Comparison of ENCODE assay signal across 24 mouse cellular contexts in genomic region chr13:6741916-6742315, GRCm38 (mm10).
A peak's percentile ranks its signal among the peaks of the same experiment; 100 is the strongest.
DNase-seq lines count a peak whose midpoint lies in the region; ATAC-seq and TF ChIP-seq lines count a peak whose summit lies in the region.
"Had no signal": no experiment of that assay in that cellular context is flagged by ENCODE, and none has a peak within 500 bp of the region (broad histone marks: within the 10 kb centered on the region; RNA-seq: fewer than 3 reads in every experiment).

No protein-coding gene starts in this region.

- no peak overlapping the region for H3K27ac ChIP-seq in layer of hippocampus, adult 2 months
- H3K27ac ChIP-seq in midbrain, embryonic 13.5 days, result no peak overlapping the region
- no peak overlapping the region for H3K27ac ChIP-seq in midbrain, embryonic 16.5 days (ENCODE audit: low read length)
- no peak overlapping the region for H3K27ac ChIP-seq in forebrain, postnatal 0 days (ENCODE audit: low read depth, low read length)
- H3K27ac ChIP-seq: embryonic facial prominence, embryonic 12.5 days; embryonic facial prominence, embryonic 15.5 days; heart, embryonic 15.5 days had no signal

- 73% methylated on average over 4 of the region's 4 CpGs for WGBS in midbrain, embryonic 13.5 days
- 79% methylated on average over 4 of the region's 4 CpGs for WGBS in midbrain, embryonic 16.5 days
- WGBS in forebrain, postnatal 0 days, result 78% methylated on average over 4 of the region's 4 CpGs

- no peaks in the 10 kb centered on the region for H3K9me3 ChIP-seq in midbrain, embryonic 13.5 days
- H3K9me3 ChIP-seq in midbrain, embryonic 16.5 days (replicated peaks; ENCODE audit: control insufficient read depth, low read length, poor library complexity, severe bottlenecking), result no peaks in the 10 kb centered on the region
- no peaks in the 10 kb centered on the region for H3K9me3 ChIP-seq in forebrain, postnatal 0 days (ENCODE audit: low read length)
- H3K9me3 ChIP-seq: embryonic facial prominence, embryonic 12.5 days; embryonic facial prominence, embryonic 15.5 days; heart, embryonic 12.5 days; heart, embryonic 15.5 days had no signal

- no peaks in the 10 kb centered on the region for H3K36me3 ChIP-seq in midbrain, embryonic 13.5 days
- H3K36me3 ChIP-seq in midbrain, embryonic 16.5 days (ENCODE audit: control insufficient read depth, insufficient read depth, low read length), result no peaks in the 10 kb centered on the region
- no peaks in the 10 kb centered on the region for H3K36me3 ChIP-seq in forebrain, postnatal 0 days (ENCODE audit: insufficient read depth)
- H3K36me3 ChIP-seq: embryonic facial prominence, embryonic 12.5 days; embryonic facial prominence, embryonic 15.5 days; heart, embryonic 12.5 days; heart, embryonic 15.5 days had no signal

- no peak overlapping the region for H3K4me3 ChIP-seq in layer of hippocampus, adult 2 months
- H3K4me3 ChIP-seq in midbrain, embryonic 13.5 days (replicated peaks), result no peak overlapping the region
- H3K4me3 ChIP-seq in midbrain, embryonic 16.5 days (ENCODE audit: low read depth, low read length), result no peak overlapping the region
- no peak overlapping the region for H3K4me3 ChIP-seq in forebrain, postnatal 0 days (ENCODE audit: low read depth, low read length)
- H3K4me3 ChIP-seq: embryonic facial prominence, embryonic 12.5 days; embryonic facial prominence, embryonic 15.5 days; heart, embryonic 12.5 days; heart, embryonic 15.5 days had no signal

- no peaks in the 10 kb centered on the region for H3K27me3 ChIP-seq in midbrain, embryonic 13.5 days
- no peaks in the 10 kb centered on the region for H3K27me3 ChIP-seq in midbrain, embryonic 16.5 days (ENCODE audit: control insufficient read depth, insufficient read depth, low read depth, low read length)
- H3K27me3 ChIP-seq in forebrain, postnatal 0 days (ENCODE audit: insufficient read depth, low read length), result no peaks in the 10 kb centered on the region
- H3K27me3 ChIP-seq: embryonic facial prominence, embryonic 12.5 days; embryonic facial prominence, embryonic 15.5 days; heart, embryonic 12.5 days; heart, embryonic 15.5 days had no signal

- H3K9ac ChIP-seq in midbrain, embryonic 13.5 days (replicated peaks), result no peak overlapping the region
- H3K9ac ChIP-seq in midbrain, embryonic 16.5 days (ENCODE audit: low read depth, low read length), result no peak overlapping the region
- H3K9ac ChIP-seq in forebrain, postnatal 0 days, result no peak overlapping the region
- H3K9ac ChIP-seq: embryonic facial prominence, embryonic 12.5 days; embryonic facial prominence, embryonic 15.5 days; heart, embryonic 12.5 days; heart, embryonic 15.5 days had no signal

- intact Hi-C loops in left cerebral cortex, postnatal 4 days (cut with DNase I), result no loop called here

- TF ChIP-seq CTCF in layer of hippocampus, adult 2 months (conservative IDR thresholded peaks at IDR 0.05), result no peak
- no peak for TF ChIP-seq CTCF in brain, embryonic 14.5 days (IDR thresholded peaks at IDR 0.05; ENCODE audit: borderline replicate concordance, extremely low read depth, insufficient read depth, insufficient read length)
- no peak for TF ChIP-seq CTCF in forebrain, postnatal 0 days (IDR thresholded peaks at IDR 0.05; ENCODE audit: low read depth)

- no peak for TF ChIP-seq POLR2A in brain, embryonic 14.5 days (IDR thresholded peaks at IDR 0.05; ENCODE audit: borderline replicate concordance, extremely low read depth, insufficient read depth, insufficient read length, poor library complexity, severe bottlenecking)

- no peak overlapping the region for H3K4me2 ChIP-seq in midbrain, embryonic 13.5 days (replicated peaks)
- H3K4me2 ChIP-seq in midbrain, embryonic 16.5 days (ENCODE audit: low read length), result no peak overlapping the region
- no peak overlapping the region for H3K4me2 ChIP-seq in forebrain, postnatal 0 days (ENCODE audit: low read depth)
- H3K4me2 ChIP-seq: embryonic facial prominence, embryonic 12.5 days; embryonic facial prominence, embryonic 15.5 days; heart, embryonic 12.5 days; heart, embryonic 15.5 days had no signal

- H3K4me1 ChIP-seq in midbrain, embryonic 13.5 days (replicated peaks), result peaks cover 5% of the 10 kb centered on the region; the same call in 1 of the 2 replicates
- H3K4me1 ChIP-seq in midbrain, embryonic 16.5 days (ENCODE audit: control insufficient read depth, insufficient read depth, low read length), result peaks cover 4% of the 10 kb centered on the region; the same call in 1 of the 2 replicates
- no peaks in the 10 kb centered on the region for H3K4me1 ChIP-seq in forebrain, postnatal 0 days (ENCODE audit: insufficient read depth)
- H3K4me1 ChIP-seq: embryonic facial prominence, embryonic 12.5 days; embryonic facial prominence, embryonic 15.5 days; heart, embryonic 12.5 days; heart, embryonic 15.5 days had no signal

- peak; percentile 55 for ATAC-seq in midbrain, embryonic 13.5 days
- 0 out of 2 replicates have a peak, but pooled peaks have one; percentile 48 for ATAC-seq in midbrain, embryonic 16.5 days
- no peak for ATAC-seq in forebrain, postnatal 0 days
- ATAC-seq: CD4-positive, CD25-positive, alpha-beta regulatory T cell, adult 4 months; forebrain, embryonic 14.5 days; hindbrain, embryonic 16.5 days had no signal

- peak; percentile 13 for DNase-seq in layer of hippocampus, adult 9-11 months
- DNase-seq in layer of hippocampus, adult 2 months (ENCODE audit: low spot score in 2 of 2), result no peak
- peak; percentile 7 for DNase-seq in brain, embryonic 14.5 days (ENCODE audit: low read depth)
- DNase-seq in left cerebral cortex, postnatal 4 days, result no peak
- DNase-seq in forebrain, postnatal 0 days, result no peak
- no peak for DNase-seq in urinary bladder, postnatal 4 days (ENCODE audit: low spot score in 2 of 2)
- DNase-seq: adrenal gland, adult 2 months; adrenal gland, postnatal 14 days; cerebellum, adult 18-20 months; cerebellum, adult 9-10 months; cerebellum, postnatal 14 days; gastrocnemius, postnatal 25 days; heart, adult 18-20 months; heart, postnatal 10 days; heart, postnatal 36 days had no signal

Comparison
In these comparisons a context has a peak if more than half of its experiments do, and no peak if none do; other contexts are left out.
1. DNase-seq: peak in layer of hippocampus, adult 9-11 months (single experiment) and brain, embryonic 14.5 days (single experiment); none in layer of hippocampus, adult 2 months (0 of 2), left cerebral cortex, postnatal 4 days (single experiment), forebrain, postnatal 0 days (single experiment) and urinary bladder, postnatal 4 days (0 of 2).